Mouse (Mus musculus) heart, adult 2 months (tissue): ENCODE measurements around the gene Pde4c. TPM values are rescaled to one million over a fixed set of nuclear protein-coding genes. Genes with fewer than 3 reads are reported as not detected.

Experiments
- DNase-seq, 2 experiments: peaks; one replicate each; pipeline ENCODE4 v3.0.0; 2021
- H3K27ac ChIP-seq: fragments of 200-600 bp; 2 replicates; pipeline ENCODE4 v1.8.1; 2022
- H3K27me3 ChIP-seq: fragments of 200-500 bp; 2 replicates; pipeline ENCODE4 v1.6.1; 2012; ENCODE audit warnings: mild to moderate bottlenecking, low read length, inconsistent platforms, mixed read lengths; ENCODE audit not compliant: control insufficient read depth, insufficient read depth
- H3K36me3 ChIP-seq: fragments of 200-500 bp; 2 replicates; pipeline ENCODE4 v1.6.1; 2012; ENCODE audit warnings: low read length, inconsistent platforms; ENCODE audit not compliant: control insufficient read depth, insufficient read depth
- H3K4me1 ChIP-seq: fragments of 200-500 bp; 2 replicates; pipeline ENCODE4 v1.6.1; 2011; ENCODE audit warnings: low read length; ENCODE audit not compliant: control insufficient read depth, insufficient read depth
- H3K4me3 ChIP-seq: fragments of 200-600 bp; 2 replicates; pipeline ENCODE4 v1.8.1; 2022
- H3K79me2 ChIP-seq: fragments of 200-500 bp; replicated peaks from 2 replicates; pipeline ENCODE4 v1.6.1; 2012; ENCODE audit warnings: mild to moderate bottlenecking, inconsistent platforms, low read length, moderate library complexity, mixed read lengths; ENCODE audit not compliant: control insufficient read depth, insufficient read depth
- H3K9ac ChIP-seq: fragments of 200-500 bp; 2 replicates; pipeline ENCODE4 v1.6.1; 2012; ENCODE audit warnings: low read depth, mild to moderate bottlenecking, control low read depth, inconsistent platforms, low read length, mixed read lengths
- CTCF ChIP-seq: fragments of 200-600 bp; IDR thresholded peaks from 2 replicates; pipeline ENCODE4 v1.8.1; 2022; ENCODE audit warnings: antibody characterized with exemption, mild to moderate bottlenecking, moderate library complexity
- EP300 ChIP-seq: fragments of 200-500 bp; IDR thresholded peaks from 2 replicates; pipeline ENCODE4 v1.6.1; 2011; ENCODE audit warnings: low read depth, low read length, control low read depth; ENCODE audit not compliant: insufficient read depth
- POLR2A ChIP-seq: fragments of 200-500 bp; IDR thresholded peaks from 2 replicates; pipeline ENCODE4 v1.6.1; 2011; ENCODE audit warnings: mild to moderate bottlenecking, low read depth, low read length, control low read depth; ENCODE audit not compliant: insufficient read depth
- WGBS: fragments of 180-500 bp; shearing (Covaris S2); methylation state at CpG from one replicate; pipeline ENCODE4 v1.1.7; 2018; 5-methylcytosine and 5-hydroxymethylcytosine counted together
- intact Hi-C: fragments of 180-260 bp; cut with DNase I; formaldehyde crosslinking; loops from one replicate; pipeline ENCODE4 v1.15.1; 2025
- polyA plus RNA-seq: library from polyadenylated mRNA; depleted of rRNA; stranded (reverse); fragments of >200 nt; gene quantifications from 2 replicates; pipeline ENCODE4 v1.2.3, GENCODE M21; 2012
- total RNA-seq, 2 experiments: library from RNA; stranded (reverse); gene quantifications; 2 replicates each; pipeline ENCODE4 v1.2.3; 2021

The Pde4c gene
- total and polyA plus RNA-seq, 3 experiments, result 2.3 to 11.0 (median 2.7) TPM

DNA sequence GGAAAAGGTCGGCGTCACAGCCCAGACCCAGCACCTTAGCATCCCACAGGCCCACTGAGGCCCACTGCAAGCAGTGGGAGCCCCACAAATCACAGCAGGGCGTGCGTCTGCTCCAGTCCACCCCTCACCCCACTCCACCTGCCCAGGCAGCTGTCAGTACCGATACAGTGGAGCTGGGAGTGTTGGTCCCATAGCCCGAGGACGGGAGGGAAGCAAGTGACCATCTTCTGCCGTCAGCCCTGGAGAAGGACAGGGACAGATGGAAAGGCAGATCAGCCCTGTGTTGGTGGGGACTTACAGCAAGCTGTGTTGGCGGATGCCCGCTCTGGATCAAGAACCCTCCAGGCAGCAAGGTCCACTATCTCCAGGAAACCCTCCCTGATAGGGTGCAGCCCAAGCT, 65.5 kb downstream of the Pde4c start:
- TF ChIP-seq CTCF (no peak), EP300 (no peak), POLR2A (no peak)
- Histone ChIP-seq H3K9ac (no peak overlapping the region), H3K4me1 (peaks cover 3% of the 10 kb centered on the region)

DNA sequence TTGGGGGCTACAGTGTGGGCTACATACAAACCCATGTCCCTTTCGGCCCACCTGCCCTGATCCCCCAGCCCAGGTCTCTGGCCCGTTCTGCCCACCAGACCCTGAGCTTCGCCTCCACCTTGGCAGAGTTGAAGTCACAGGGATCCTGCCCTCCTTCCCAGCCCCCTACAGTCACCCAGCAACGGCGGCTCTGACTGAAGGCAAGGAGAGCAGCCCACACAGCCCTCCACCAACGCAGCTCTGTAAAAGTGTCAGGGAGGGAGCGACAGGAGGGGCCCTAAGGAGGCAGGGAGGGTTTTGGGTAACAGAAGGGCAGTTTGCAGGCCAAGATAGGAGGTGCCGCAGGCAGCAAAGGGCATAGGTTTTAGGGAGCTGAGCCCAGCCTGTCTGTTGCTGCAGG, 67.3 kb downstream of the Pde4c start:
- no peak for TF ChIP-seq EP300
- Histone ChIP-seq H3K4me3 (no peak overlapping the region), H3K79me2 (no peaks in the 10 kb centered on the region), H3K36me3 (no peaks in the 10 kb centered on the region), H3K27ac (no peak overlapping the region), H3K9ac (no peak overlapping the region), H3K27me3 (no peaks in the 10 kb centered on the region), H3K4me1 (peaks cover 3% of the 10 kb centered on the region)
- intact Hi-C loops, result no loop called here
- DNase-seq, result no peak
- 75% methylated on average over 8 of the region's 8 CpGs for WGBS

More for the DNA sequence above, 65.5 kb downstream of the Pde4c start:
- Histone ChIP-seq H3K27me3 (no peaks in the 10 kb centered on the region), H3K36me3 (no peaks in the 10 kb centered on the region), H3K4me3 (no peak overlapping the region), H3K27ac (no peak overlapping the region), H3K79me2 (no peaks in the 10 kb centered on the region)
- 69% methylated on average over 10 of the region's 10 CpGs for WGBS
- intact Hi-C loops, result no loop called here
- no peak for DNase-seq

DNA sequence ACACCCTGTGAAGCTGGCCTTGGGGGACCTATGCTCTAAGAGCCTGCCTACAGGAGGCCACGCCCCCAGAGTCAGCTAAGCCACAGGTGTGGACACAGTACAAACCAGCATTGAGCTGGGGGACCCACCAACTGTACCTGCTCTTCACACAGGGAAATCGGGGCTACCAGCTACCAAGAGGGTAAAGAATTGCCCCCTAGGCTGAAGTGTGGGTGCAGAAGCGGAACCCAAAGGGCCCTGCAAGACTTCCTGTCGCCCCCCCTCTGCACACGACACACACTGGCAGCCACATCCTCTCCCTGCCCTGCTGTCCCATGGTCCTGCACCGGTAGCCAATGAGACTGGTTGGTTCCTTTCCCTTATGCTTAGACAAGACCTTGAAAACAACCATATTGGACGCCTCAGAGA, 67.8 kb downstream of the Pde4c start:
- H3K4me1 ChIP-seq, result peaks cover 3% of the 10 kb centered on the region
- intact Hi-C loops, result no loop called here
- no peaks in the 10 kb centered on the region for H3K27me3 ChIP-seq
- TF ChIP-seq POLR2A (no peak), EP300 (no peak), CTCF (no peak)
- no peak overlapping the region for H3K27ac ChIP-seq
- no peak overlapping the region for H3K9ac ChIP-seq
- no peaks in the 10 kb centered on the region for H3K36me3 ChIP-seq
- DNase-seq, result peak in 1 of 2 experiments; percentile 64
- no peaks in the 10 kb centered on the region for H3K79me2 ChIP-seq
- peak overlapping the region; percentile 92 for H3K4me3 ChIP-seq
- WGBS, result 55% methylated on average over 7 of the region's 7 CpGs

DNA sequence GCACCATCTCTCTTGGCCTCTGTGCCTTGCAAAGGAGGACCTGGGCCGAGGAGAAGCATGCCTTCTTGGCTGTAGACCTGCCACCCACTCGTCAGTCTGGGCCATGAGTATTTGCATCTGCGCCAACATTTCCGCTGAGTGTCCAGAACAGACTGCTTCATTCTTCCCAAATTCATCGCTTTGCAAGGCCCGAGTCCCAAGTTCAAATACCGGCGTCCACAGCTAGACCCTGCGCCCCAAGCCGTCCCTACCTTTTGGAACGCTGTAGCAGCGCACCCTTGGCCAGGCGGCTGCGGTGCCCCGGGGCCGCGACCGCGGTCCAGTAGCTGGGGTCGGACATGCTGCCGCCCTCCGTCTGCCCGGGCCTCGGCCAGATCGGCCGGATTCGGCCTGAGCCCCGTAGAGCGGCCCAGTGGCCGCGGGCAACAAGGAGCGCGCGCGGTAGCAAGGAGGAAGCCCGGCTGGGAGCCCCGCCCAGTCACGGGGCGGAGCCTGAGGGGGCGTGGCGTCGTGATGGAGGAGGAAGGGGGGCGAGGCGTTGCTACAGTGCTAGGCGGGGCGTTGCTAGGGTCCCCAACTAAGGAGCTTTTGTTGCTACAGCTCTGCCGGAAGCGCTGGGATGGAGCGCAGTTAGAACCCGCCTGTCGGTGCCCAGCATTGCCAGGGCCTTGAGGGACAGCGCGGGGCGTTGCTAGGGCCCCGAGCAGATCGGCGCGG, 68.6 kb downstream of the Pde4c start:
- peak; percentile 98 to 100 for DNase-seq
- 2% methylated on average over 58 of the region's 58 CpGs for WGBS
- Histone ChIP-seq H3K4me1 (peaks cover 3% of the 10 kb centered on the region), H3K36me3 (no peaks in the 10 kb centered on the region), H3K79me2 (no peaks in the 10 kb centered on the region), H3K9ac (peak overlapping the region; percentile 83), H3K27me3 (no peaks in the 10 kb centered on the region), H3K4me3 (peak overlapping the region; percentile 92), H3K27ac (peak overlapping the region; percentile 85)
- TF ChIP-seq POLR2A (peak; percentile 59; the same call in 1 of the 2 replicates), EP300 (no peak), CTCF (no peak)
- intact Hi-C loops, result loop anchor here (1.0 kb wide), 1 partner anchor 12 kb away; no protein-coding TSS in a partner anchor

DNA sequence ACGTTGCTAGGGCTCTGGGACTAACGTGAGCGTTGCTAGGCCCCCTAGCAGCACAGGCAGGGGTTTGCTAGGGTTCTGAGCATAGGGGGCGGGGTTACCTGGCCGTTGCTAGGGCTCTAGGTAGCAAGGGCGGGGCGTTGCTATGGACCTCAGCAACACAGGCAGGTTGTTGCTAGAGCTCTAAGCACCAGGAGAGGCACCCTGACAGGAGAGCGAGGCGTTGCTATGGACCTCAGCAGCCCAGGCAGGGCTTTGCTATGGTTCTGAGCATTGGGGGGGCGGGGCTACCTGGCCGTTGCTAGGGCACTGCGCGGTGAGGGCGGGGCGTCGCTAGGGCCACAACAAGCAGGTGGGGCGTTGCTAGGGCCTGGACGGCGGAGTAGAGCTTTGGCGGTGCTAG, 69.2 kb downstream of the Pde4c start:
- no peak for DNase-seq
- peak overlapping the region; percentile 41; the same call in 1 of the 2 replicates for H3K27ac ChIP-seq
- H3K4me1 ChIP-seq, result peaks cover 3% of the 10 kb centered on the region
- no peaks in the 10 kb centered on the region for H3K79me2 ChIP-seq
- no peak for TF ChIP-seq POLR2A
- TF ChIP-seq EP300, result no peak
- no peak for TF ChIP-seq CTCF
- intact Hi-C loops, result loop anchor here (1.0 kb wide), 1 partner anchor 12 kb away; no protein-coding TSS in a partner anchor
- peak overlapping the region; percentile 92 for H3K4me3 ChIP-seq
- no peaks in the 10 kb centered on the region for H3K27me3 ChIP-seq
- no peaks in the 10 kb centered on the region for H3K36me3 ChIP-seq
- WGBS, result 4% methylated on average over 20 of the region's 20 CpGs
- H3K9ac ChIP-seq, result peak overlapping the region; percentile 9; the same call in 1 of the 2 replicates

DNA sequence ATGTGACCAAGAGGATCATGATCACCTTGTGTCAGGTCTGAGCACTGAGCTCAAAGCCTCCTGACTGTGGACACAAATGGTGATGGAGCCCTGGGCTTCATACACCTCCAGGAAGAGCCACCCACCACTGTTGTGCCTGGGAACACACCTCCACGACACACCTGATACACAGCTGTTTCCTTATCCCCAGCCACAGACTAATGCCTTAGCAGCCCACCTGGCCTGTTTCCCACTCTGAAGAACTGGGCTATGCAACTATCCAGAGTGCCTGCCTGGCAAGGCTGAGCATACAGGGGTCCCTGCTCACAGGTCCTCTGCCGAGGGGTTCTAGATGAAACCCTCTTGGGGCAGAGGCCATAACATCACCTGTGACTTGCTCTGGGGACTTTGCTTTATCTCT, 70.7 kb downstream of the Pde4c start:
- H3K79me2 ChIP-seq, result no peaks in the 10 kb centered on the region
- no peak overlapping the region for H3K27ac ChIP-seq
- DNase-seq, result no peak
- TF ChIP-seq EP300, result no peak
- TF ChIP-seq POLR2A, result no peak
- peaks cover 6% of the 10 kb centered on the region for H3K4me1 ChIP-seq
- intact Hi-C loops, result no loop called here
- H3K9ac ChIP-seq, result no peak overlapping the region
- H3K36me3 ChIP-seq, result no peaks in the 10 kb centered on the region
- no peaks in the 10 kb centered on the region for H3K27me3 ChIP-seq
- WGBS, result 74% methylated on average over 2 of the region's 2 CpGs
- no peak overlapping the region for H3K4me3 ChIP-seq
